ENCODE assay signal across 16 mouse cellular contexts in genomic region chr15:100461646-100462045, GRCm38 (mm10). TPM values are rescaled to one million over a fixed set of nuclear protein-coding genes. Genes with fewer than 3 reads are reported as not detected.
DNase-seq lines count a peak whose midpoint lies in the region; ATAC-seq and TF ChIP-seq lines count a peak whose summit lies in the region.
"Had no signal": no experiment of that assay in that cellular context is flagged by ENCODE, and none has a peak within 500 bp of the region (broad histone marks: within the 10 kb centered on the region; RNA-seq: fewer than 3 reads in every experiment).

No protein-coding gene starts in this region.

- no peak for TF ChIP-seq EP300 in CH12.LX (IDR thresholded peaks at IDR 0.05; ENCODE audit: low read length)

- peak; percentile 87 for DNase-seq in heart, adult 11 months
- no peak for DNase-seq in heart, adult 8-10 months (ENCODE audit: low spot score)
- DNase-seq in CH12.LX (ENCODE audit: extremely low read depth): peak; percentile 47
- no peak for DNase-seq in left cerebral cortex, postnatal 14 days (ENCODE audit: low spot score in 2 of 2)
- DNase-seq in heart, postnatal 4 days: no peak
- DNase-seq: cerebellum, adult 9-10 months; forebrain, postnatal 0 days; gastrocnemius, postnatal 14 days had no signal

- H3K27ac ChIP-seq in CH12.LX (ENCODE audit: insufficient read depth, low read depth): no peak overlapping the region
- H3K27ac ChIP-seq: heart, embryonic 15.5 days; stomach, embryonic 15.5 days had no signal

- ATAC-seq in common myeloid progenitor, adult 5-6 weeks (replicated peaks; ENCODE audit: low read depth, poor library complexity, severe bottlenecking): peak; percentile 30
- peak; percentile 52; the same call in 1 of the 2 replicates for ATAC-seq in monocyte, adult 5-6 weeks (replicated peaks; ENCODE audit: insufficient number of reproducible peaks, low FRiP score, low TSS enrichment, poor library complexity, severe bottlenecking)
- no peak for ATAC-seq in megakaryocyte-erythroid progenitor cell, adult 5-6 weeks (replicated peaks; ENCODE audit: low FRiP score, low TSS enrichment, poor library complexity, severe bottlenecking)
- ATAC-seq: forebrain, postnatal 0 days; hindbrain, embryonic 16.5 days had no signal

- H3K9ac ChIP-seq in CH12.LX (ENCODE audit: insufficient read depth, low read depth): no peak overlapping the region
- H3K9ac ChIP-seq: forebrain, postnatal 0 days; heart, embryonic 15.5 days; stomach, embryonic 15.5 days had no signal

- H3K4me1 ChIP-seq in CH12.LX (ENCODE audit: control insufficient read depth in 1 of 2, insufficient read depth in 2 of 2): peaks cover 8 to 31% of the 10 kb centered on the region in 2 experiments

- in situ Hi-C loops in CH12.LX (cut with MboI; ENCODE audit: low pct_ligation_motif_present, low pct_unique_long_range_greater_than_20kb, low sequenced_read_pairs): loop anchor here (5.0 kb wide), 3 partner anchors 151 to 291 kb away; no protein-coding TSS in a partner anchor

- intact Hi-C loops in left cerebral cortex, postnatal 14 days (cut with DNase I): loop anchor here (10.0 kb wide), 1 partner anchor 197 kb away; no protein-coding TSS in a partner anchor

- TF ChIP-seq RAD21 in CH12.LX (IDR thresholded peaks at IDR 0.05; ENCODE audit: low read depth, low read length): no peak

- H3K4me3 ChIP-seq in CH12.LX (replicated peaks in 1 of 3; ENCODE audit: low read depth in 2 of 3, low read length in 2 of 3, poor library complexity in 1 of 3): no peak overlapping the region
- H3K4me3 ChIP-seq: heart, embryonic 15.5 days; stomach, embryonic 15.5 days had no signal

- dilution Hi-C loops in CH12.LX (cut with MboI; ENCODE audit: extremely low pct_ligation_motif_present, extremely low pct_unique_long_range_greater_than_20kb, low sequenced_read_pairs): no loop called here

- no peaks in the 10 kb centered on the region for H3K9me3 ChIP-seq in CH12.LX (replicated peaks; ENCODE audit: low read length)
- H3K9me3 ChIP-seq: heart, embryonic 15.5 days; stomach, embryonic 15.5 days had no signal

- no peaks in the 10 kb centered on the region for H3K36me3 ChIP-seq in CH12.LX (replicated peaks in 1 of 2; ENCODE audit: control insufficient read depth in 1 of 2, insufficient read depth in 1 of 2, low read length in 1 of 2)
- H3K36me3 ChIP-seq: heart, embryonic 15.5 days; stomach, embryonic 15.5 days had no signal

- no peaks in the 10 kb centered on the region for H3K79me2 ChIP-seq in CH12.LX (replicated peaks; ENCODE audit: control insufficient read depth, extremely low read depth, insufficient read depth, poor library complexity, severe bottlenecking)

- TF ChIP-seq POLR2A in CH12.LX (IDR thresholded peaks at IDR 0.05; ENCODE audit: low read depth, low read length): no peak

- peak overlapping the region; percentile 41 for H3K4me2 ChIP-seq in CH12.LX (ENCODE audit: insufficient read depth, low read depth, poor library complexity, severe bottlenecking)

- TF ChIP-seq CTCF in CH12.LX (conservative IDR thresholded peaks at IDR 0.05 in 1 of 2, IDR thresholded peaks at IDR 0.05 in 1 of 2; ENCODE audit: low read depth in 2 of 2, low read length in 2 of 2): no peak

- peaks cover 3% of the 10 kb centered on the region for H3K27me3 ChIP-seq in CH12.LX (replicated peaks)

TF ChIP-seq in CH12.LX, 34 proteins besides CTCF, POLR2A, EP300 and RAD21:
- TF ChIP-seq BHLHE40 (IDR thresholded peaks at IDR 0.05; ENCODE audit: low read depth, low read length): peak; percentile 43
- TF ChIP-seq IRF4 (IDR thresholded peaks at IDR 0.05; ENCODE audit: low read depth, low read length): peak; percentile 29; the same call in 1 of the 2 replicates
- TF ChIP-seq MAX (IDR thresholded peaks at IDR 0.05; ENCODE audit: low read length): no peak
- peak; percentile 57; the same call in 1 of the 2 replicates for TF ChIP-seq CHD2 (IDR thresholded peaks at IDR 0.05; ENCODE audit: low read length)
- peak; percentile 43; the same call in 1 of the 2 replicates for TF ChIP-seq ZNF384 (IDR thresholded peaks at IDR 0.05; ENCODE audit: low read depth, low read length)
- peak; percentile 44; the same call in 1 of the 2 replicates for TF ChIP-seq MEF2A (IDR thresholded peaks at IDR 0.05; ENCODE audit: borderline replicate concordance, low read depth, low read length)
- no peak for TF ChIP-seq ETS1 (conservative IDR thresholded peaks at IDR 0.05; ENCODE audit: low read depth, low read length)
- no peak for TF ChIP-seq ZKSCAN1 (IDR thresholded peaks at IDR 0.05; ENCODE audit: borderline replicate concordance, low read depth, low read length)
- TF ChIP-seq ELF1 (IDR thresholded peaks at IDR 0.05; ENCODE audit: low read depth, low read length): 0 out of 2 replicates have a peak, but pooled peaks have one; percentile 20
- TF ChIP-seq CHD1 (IDR thresholded peaks at IDR 0.05; ENCODE audit: low read depth, low read length): no peak
- no peak for TF ChIP-seq JUN (IDR thresholded peaks at IDR 0.05; ENCODE audit: insufficient read depth, low read depth, low read length)
- TF ChIP-seq MXI1 (IDR thresholded peaks at IDR 0.05; ENCODE audit: low read depth, low read length): peak; percentile 67; the same call in 1 of the 2 replicates

RNA-seq across cellular contexts. Expression of gene Letmd1, which starts 7.2 kb away (rescaled TPM):
- 10 to 100 TPM; 11.2 to 14.0 (median 11.8) TPM for total RNA-seq in heart, adult 8-10 months (2022)
- total RNA-seq in CH12.LX (2012; rRNA removed) (30.3 and 39.0 TPM in 2 replicates), CH12.LX (2014; rRNA removed) (28.5 and 31.4 TPM in 2 replicates)
- 44.0 and 51.3 TPM in 2 replicates for polyA plus RNA-seq in CH12.LX (2012; ENCODE audit: insufficient read length, low read depth)
- total RNA-seq in common myeloid progenitor, adult 5-6 weeks (2017): 20.1 and 30.2 TPM in 2 replicates
- total RNA-seq in monocyte, adult 5-6 weeks (2017): 12.8 to 20.7 TPM (median 13.0 TPM) in 3 replicates
- 10 to 100 TPM; 65.8 to 70.5 TPM for total RNA-seq in left cerebral cortex, postnatal 14 days (2021)
- total RNA-seq in heart, postnatal 4 days (2021): 10 to 100 TPM; 15.3 to 15.8 TPM
- total RNA-seq in megakaryocyte-erythroid progenitor cell, adult 5-6 weeks (2014; fragmentation: Nextera tagmentation): 42.9 and 43.9 TPM in 2 replicates
- 19.5 and 23.3 TPM in 2 replicates for total RNA-seq in megakaryocyte-erythroid progenitor cell, adult 5-6 weeks (2017)

RNA-seq across cellular contexts. Expression of gene Csrnp2, which starts 33.6 kb away (rescaled TPM):
- 1 to 10 TPM; 2.4 to 3.1 (median 2.7) TPM for total RNA-seq in heart, adult 8-10 months (2022)
- 3.5 TPM in 2 replicates for total RNA-seq in CH12.LX (2012; rRNA removed)
- total RNA-seq in CH12.LX (2014; rRNA removed): 2.3 and 2.4 TPM in 2 replicates
- polyA plus RNA-seq in CH12.LX (2012; ENCODE audit: insufficient read length, low read depth): 2.0 and 2.3 TPM in 2 replicates
- total RNA-seq in common myeloid progenitor, adult 5-6 weeks (2017): 2.6 and 4.0 TPM in 2 replicates
- total RNA-seq in monocyte, adult 5-6 weeks (2017): 3.4 to 4.2 TPM (median 3.6 TPM) in 3 replicates
- 10 to 100 TPM; 39.8 to 40.7 TPM for total RNA-seq in left cerebral cortex, postnatal 14 days (2021)
- total RNA-seq in heart, postnatal 4 days (2021): 1 to 10 TPM; 5.9 to 6.5 TPM
- total RNA-seq in megakaryocyte-erythroid progenitor cell, adult 5-6 weeks (2014; fragmentation: Nextera tagmentation): 1.7 and 1.9 TPM in 2 replicates
- total RNA-seq in megakaryocyte-erythroid progenitor cell, adult 5-6 weeks (2017): 2.2 and 3.1 TPM in 2 replicates

RNA-seq across cellular contexts. Expression of gene Slc11a2, which starts 36.8 kb away (rescaled TPM):
- 10 to 100 TPM; 49.0 to 61.5 (median 51.9) TPM for total RNA-seq in heart, adult 8-10 months (2022)
- total RNA-seq in CH12.LX (2012; rRNA removed) (8.9 and 13.2 TPM in 2 replicates), CH12.LX (2014; rRNA removed) (11.7 and 13.0 TPM in 2 replicates)
- polyA plus RNA-seq in CH12.LX (2012; ENCODE audit: insufficient read length, low read depth): 18.6 and 19.1 TPM in 2 replicates
- total RNA-seq in common myeloid progenitor, adult 5-6 weeks (2017): 19.7 and 30.4 TPM in 2 replicates
- 5.1 to 17.3 TPM (median 9.7 TPM) in 3 replicates for total RNA-seq in monocyte, adult 5-6 weeks (2017)
- total RNA-seq in left cerebral cortex, postnatal 14 days (2021): 10 to 100 TPM; 55.7 to 56.8 TPM
- total RNA-seq in heart, postnatal 4 days (2021): 10 to 100 TPM; 40.4 to 43.9 TPM
- 67.0 and 82.9 TPM in 2 replicates for total RNA-seq in megakaryocyte-erythroid progenitor cell, adult 5-6 weeks (2014; fragmentation: Nextera tagmentation)
- total RNA-seq in megakaryocyte-erythroid progenitor cell, adult 5-6 weeks (2017): 29.2 and 32.5 TPM in 2 replicates

RNA-seq across cellular contexts. Expression of gene Gm5475, which starts 39.7 kb away (rescaled TPM):
- total RNA-seq in heart, adult 8-10 months (2022): not detected
- total RNA-seq in CH12.LX (2012; rRNA removed): not detected in 2 replicates
- total RNA-seq in CH12.LX (2014; rRNA removed): not detected in 2 replicates
- polyA plus RNA-seq in CH12.LX (2012; ENCODE audit: insufficient read length, low read depth): not detected in 2 replicates
- not detected in 2 replicates for total RNA-seq in common myeloid progenitor, adult 5-6 weeks (2017)
- 0.49 TPM in 1 of 3 replicates, not detected in the others for total RNA-seq in monocyte, adult 5-6 weeks (2017)
- total RNA-seq in left cerebral cortex, postnatal 14 days (2021): under 1 TPM in 1 of 2 experiments, not detected in 1; 0.13 TPM
- not detected for total RNA-seq in heart, postnatal 4 days (2021)
- not detected in 2 replicates for total RNA-seq in megakaryocyte-erythroid progenitor cell, adult 5-6 weeks (2014; fragmentation: Nextera tagmentation)
- total RNA-seq in megakaryocyte-erythroid progenitor cell, adult 5-6 weeks (2017): not detected in 2 replicates
- total RNA-seq: forebrain, postnatal 0 days; gastrocnemius, postnatal 14 days; left cerebral cortex, postnatal 36 days had no signal
- polyA plus RNA-seq: erythroblast, embryonic 14.5 days; heart, embryonic 15.5 days had no signal

Comparison
In these comparisons a context has a peak if more than half of its experiments do, and no peak if none do; other contexts are left out.
1. DNase-seq: peak in heart, adult 11 months (single experiment) and CH12.LX (single experiment); none in heart, adult 8-10 months (single experiment), left cerebral cortex, postnatal 14 days (0 of 2) and heart, postnatal 4 days (single experiment).